Mouse (Mus musculus) forebrain, embryonic 10.5 days (tissue): ENCODE measurements around the gene Ndrg4. TPM values are rescaled to one million over a fixed set of nuclear protein-coding genes. Genes with fewer than 3 reads are reported as not detected.

Experiments used
- DNase-seq: peaks from one replicate; pipeline ENCODE4 v3.0.0-alpha.2; 2017; ENCODE audit warnings: low spot score; ENCODE audit errors: extremely low spot score
- H3K27ac ChIP-seq: fragments of 300-500 bp; sonication (generic); 2 replicates; pipeline ENCODE4 v1.5.1; 2016; ENCODE audit warnings: mild to moderate bottlenecking
- H3K27me3 ChIP-seq: fragments of 300-500 bp; sonication (generic); 2 replicates; pipeline ENCODE4 v1.6.1; 2016; ENCODE audit warnings: mild to moderate bottlenecking; ENCODE audit not compliant: poor library complexity, severe bottlenecking
- H3K36me3 ChIP-seq: fragments of 300-500 bp; sonication (generic); replicated peaks from 2 replicates; pipeline ENCODE4 v1.6.1; 2016; ENCODE audit warnings: mild to moderate bottlenecking, moderate library complexity
- H3K4me1 ChIP-seq: fragments of 300-500 bp; sonication (generic); 2 replicates; pipeline ENCODE4 v1.6.1; 2016
- H3K4me3 ChIP-seq: fragments of 300-500 bp; sonication (generic); 2 replicates; pipeline ENCODE4 v1.5.1; 2016; ENCODE audit warnings: mild to moderate bottlenecking, moderate library complexity
- H3K9me3 ChIP-seq: fragments of 300-500 bp; sonication (generic); 2 replicates; pipeline ENCODE4 v1.6.1; 2016; ENCODE audit warnings: mild to moderate bottlenecking, moderate library complexity
- WGBS: fragments of 180-500 bp; shearing (Covaris S2); methylation state at CpG from one replicate; pipeline ENCODE4 v1.1.7; 2016; 5-methylcytosine and 5-hydroxymethylcytosine counted together
- polyA plus RNA-seq: library from polyadenylated mRNA; unstranded; fragments of >200 nt; fragmentation: Nextera tagmentation; extraction: Ambion mirVana; gene quantifications from 2 replicates; pipeline ENCODE4 v1.2.1, GENCODE M21; 2016

Gene Ndrg4
- polyA plus RNA-seq, 1 experiment from 2014 or later = 16.7 TPM

DNA sequence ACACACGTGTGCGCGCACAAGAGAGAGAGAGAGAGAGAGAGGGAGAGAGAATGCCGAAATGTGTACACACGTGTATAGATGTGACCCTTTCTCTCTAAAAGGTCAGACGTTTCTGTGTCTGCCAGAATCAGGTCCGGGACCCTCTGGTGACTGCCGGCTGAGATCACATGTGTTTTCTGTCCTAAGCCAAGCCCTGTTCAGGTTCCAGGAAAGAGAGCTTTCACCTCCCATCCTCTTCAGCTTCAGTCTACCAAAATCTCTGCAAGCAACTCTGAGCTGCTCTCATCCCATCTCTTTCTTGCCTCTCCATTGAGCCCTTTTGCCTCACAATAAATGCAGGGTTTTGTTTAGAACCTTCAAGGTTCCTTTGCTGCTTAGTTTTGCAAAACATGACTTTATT is 19.9 kb downstream of the Ndrg4 start:
- Histone ChIP-seq H3K4me3 (no peak overlapping the region; the same call in 1 of the 2 replicates), H3K36me3 (no peaks in the 10 kb centered on the region), H3K27ac (no peak overlapping the region), H3K27me3 (peaks cover 56% of the 10 kb centered on the region), H3K9me3 (no peaks in the 10 kb centered on the region), H3K4me1 (peaks cover 41% of the 10 kb centered on the region)
- no peak for DNase-seq
- WGBS = 69% methylated on average over 8 of the region's 8 CpGs

DNA sequence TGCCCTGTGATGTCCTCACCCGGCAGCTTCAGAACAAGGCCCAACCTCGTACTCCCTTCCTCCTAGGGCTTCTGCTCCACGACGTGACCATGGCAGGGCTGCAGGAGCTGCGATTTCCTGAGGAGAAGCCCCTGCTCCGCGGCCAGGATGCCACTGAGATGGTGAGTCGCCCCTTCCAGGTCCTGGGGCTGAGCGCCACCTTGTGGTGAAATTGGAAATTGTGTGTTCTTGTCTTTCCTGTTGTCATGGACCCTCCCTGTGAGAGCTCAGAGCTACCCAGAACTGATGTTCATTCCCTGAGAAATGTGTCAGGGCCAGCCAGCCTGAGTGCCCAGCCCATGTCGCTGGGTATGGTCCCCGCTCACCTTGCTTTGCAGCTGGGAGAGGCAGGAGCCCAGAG is 20.3 kb downstream of the Ndrg4 start:
- peaks cover 45% of the 10 kb centered on the region for H3K4me1 ChIP-seq
- H3K36me3 ChIP-seq = no peaks in the 10 kb centered on the region
- WGBS = 3% methylated on average over 11 of the region's 11 CpGs
- H3K4me3 ChIP-seq = no peak overlapping the region; the same call in none of the 2 replicates
- peaks cover 59% of the 10 kb centered on the region for H3K27me3 ChIP-seq
- no peak overlapping the region for H3K27ac ChIP-seq
- no peaks in the 10 kb centered on the region for H3K9me3 ChIP-seq
- DNase-seq = peak; percentile 92

DNA sequence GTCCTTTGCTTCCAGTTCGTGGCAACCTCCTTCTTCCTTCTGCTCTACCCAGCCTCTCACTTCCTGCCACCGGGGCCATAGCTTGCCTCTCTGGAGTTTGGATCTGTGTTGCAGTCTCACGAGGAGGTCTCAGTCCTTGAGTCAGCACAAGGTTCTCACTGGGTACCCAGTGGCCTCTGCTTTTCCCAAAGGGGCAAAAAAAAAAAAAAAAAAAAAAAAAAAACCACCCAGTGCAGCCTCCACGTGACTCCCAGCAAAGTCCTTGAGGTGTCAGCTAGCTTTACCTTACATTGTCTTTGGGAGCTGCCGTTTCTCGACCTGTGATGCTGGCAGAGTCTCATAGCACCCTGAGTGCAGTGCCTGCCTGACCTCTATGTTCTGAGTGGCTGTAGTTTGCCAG is 21.4 kb downstream of the Ndrg4 start:
- H3K27ac ChIP-seq = no peak overlapping the region
- 54% methylated on average over 6 of the region's 6 CpGs for WGBS
- no peaks in the 10 kb centered on the region for H3K36me3 ChIP-seq
- DNase-seq = no peak
- H3K9me3 ChIP-seq = no peaks in the 10 kb centered on the region
- H3K4me1 ChIP-seq = peaks cover 54% of the 10 kb centered on the region
- no peak overlapping the region for H3K4me3 ChIP-seq
- H3K27me3 ChIP-seq = peaks cover 60% of the 10 kb centered on the region

DNA sequence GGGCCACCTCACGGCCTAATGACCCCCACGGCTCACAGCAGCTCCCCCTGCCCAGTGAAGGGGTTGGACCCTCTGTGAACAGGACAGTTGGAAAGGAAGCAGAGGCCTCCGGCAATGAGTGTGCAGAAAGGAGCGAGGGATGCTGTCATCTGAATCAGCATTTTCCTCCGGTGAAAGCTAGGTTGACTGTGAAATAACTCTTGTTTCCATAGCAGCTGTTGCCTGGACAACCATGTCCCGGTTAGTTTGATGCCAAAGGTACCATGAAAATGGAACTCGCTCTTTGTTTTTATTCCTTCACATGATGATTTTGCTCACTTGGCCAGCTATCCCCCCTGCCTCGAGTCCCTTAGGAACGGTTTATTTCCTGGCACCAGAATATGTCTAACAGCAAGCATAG is 23.5 kb downstream of the Ndrg4 start:
- no peaks in the 10 kb centered on the region for H3K9me3 ChIP-seq
- no peak for DNase-seq
- H3K36me3 ChIP-seq = no peaks in the 10 kb centered on the region
- no peak overlapping the region for H3K27ac ChIP-seq
- peaks cover 42% of the 10 kb centered on the region for H3K27me3 ChIP-seq
- peaks cover 52% of the 10 kb centered on the region for H3K4me1 ChIP-seq
- WGBS = 79% methylated on average over 9 of the region's 9 CpGs
- no peak overlapping the region for H3K4me3 ChIP-seq

DNA sequence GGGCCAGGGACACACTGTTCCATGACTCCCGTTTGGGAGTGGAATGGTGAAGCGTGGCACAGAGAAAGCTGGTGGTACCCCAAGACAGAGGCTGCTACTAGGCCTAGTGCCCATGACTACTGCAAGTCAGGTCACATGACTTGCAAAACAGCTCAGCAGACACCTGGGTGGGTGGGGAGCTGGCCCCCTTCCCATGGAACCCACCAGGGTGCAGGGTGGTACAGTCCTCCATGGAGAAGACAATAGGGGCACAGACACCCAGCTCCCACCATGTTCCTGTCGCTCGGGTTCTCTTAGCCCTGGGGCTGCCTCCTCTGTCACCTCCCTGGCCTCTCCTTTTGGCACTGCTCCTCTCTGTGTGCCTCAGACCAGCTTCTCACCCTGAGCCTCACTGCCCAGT is 25.0 kb downstream of the Ndrg4 start:
- no peaks in the 10 kb centered on the region for H3K36me3 ChIP-seq
- no peak for DNase-seq
- H3K4me3 ChIP-seq = peak overlapping the region; percentile 77
- whole genome bisulfite sequencing = 84% methylated on average over 4 of the region's 4 CpGs
- no peaks in the 10 kb centered on the region for H3K9me3 ChIP-seq
- H3K4me1 ChIP-seq = peaks cover 48% of the 10 kb centered on the region
- no peak overlapping the region for H3K27ac ChIP-seq
- peaks cover 26% of the 10 kb centered on the region for H3K27me3 ChIP-seq

DNA sequence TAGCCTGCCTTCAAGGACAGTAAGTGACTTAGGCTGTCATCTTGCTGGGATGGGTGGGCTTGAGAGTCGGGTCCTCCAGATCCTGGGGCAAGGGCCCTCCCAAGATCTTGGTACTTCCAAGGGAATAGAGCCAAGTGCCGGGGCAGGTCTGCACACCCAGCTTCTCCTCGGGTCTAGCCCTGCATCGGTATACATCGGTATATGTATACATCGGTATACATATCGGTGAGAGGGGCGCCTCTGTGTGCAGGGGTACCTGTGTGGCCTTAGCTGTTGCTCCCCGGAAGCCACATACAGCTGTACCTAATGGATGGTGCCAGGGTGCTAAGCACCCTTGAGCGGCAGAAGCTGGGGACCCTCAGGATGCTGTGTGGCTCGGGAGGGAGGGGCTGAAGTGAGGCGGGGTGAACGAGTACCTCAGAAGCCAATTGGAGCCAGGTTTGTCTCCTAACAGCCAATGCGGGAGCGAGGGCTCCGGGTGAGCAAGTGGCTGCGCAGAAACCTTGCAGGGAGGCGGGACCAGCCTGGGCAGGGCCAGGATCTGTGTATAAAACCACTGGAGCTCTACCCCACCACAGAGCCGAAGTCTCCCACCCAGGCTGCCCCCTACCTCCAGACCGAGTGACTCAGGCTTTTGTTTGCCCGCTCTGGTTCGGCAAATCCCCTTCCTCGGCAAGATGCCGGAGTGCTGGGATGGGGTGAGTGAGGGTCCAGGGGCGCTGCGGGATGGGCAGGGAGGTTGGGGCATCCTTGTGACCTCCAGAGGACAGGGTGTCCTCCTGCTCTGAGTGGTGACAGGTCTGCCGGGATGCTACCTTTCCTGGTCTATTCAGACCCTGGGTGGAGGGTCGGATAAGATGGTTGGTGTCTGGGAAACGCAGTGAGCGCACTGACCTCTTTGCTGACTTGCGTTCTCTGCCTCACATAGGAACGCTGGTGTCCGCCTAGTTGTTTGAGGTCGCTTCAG is 26.0 kb downstream of the Ndrg4 start:
- peak; percentile 88 for DNase-seq
- WGBS = 2% methylated on average over 34 of the region's 34 CpGs

DNA sequence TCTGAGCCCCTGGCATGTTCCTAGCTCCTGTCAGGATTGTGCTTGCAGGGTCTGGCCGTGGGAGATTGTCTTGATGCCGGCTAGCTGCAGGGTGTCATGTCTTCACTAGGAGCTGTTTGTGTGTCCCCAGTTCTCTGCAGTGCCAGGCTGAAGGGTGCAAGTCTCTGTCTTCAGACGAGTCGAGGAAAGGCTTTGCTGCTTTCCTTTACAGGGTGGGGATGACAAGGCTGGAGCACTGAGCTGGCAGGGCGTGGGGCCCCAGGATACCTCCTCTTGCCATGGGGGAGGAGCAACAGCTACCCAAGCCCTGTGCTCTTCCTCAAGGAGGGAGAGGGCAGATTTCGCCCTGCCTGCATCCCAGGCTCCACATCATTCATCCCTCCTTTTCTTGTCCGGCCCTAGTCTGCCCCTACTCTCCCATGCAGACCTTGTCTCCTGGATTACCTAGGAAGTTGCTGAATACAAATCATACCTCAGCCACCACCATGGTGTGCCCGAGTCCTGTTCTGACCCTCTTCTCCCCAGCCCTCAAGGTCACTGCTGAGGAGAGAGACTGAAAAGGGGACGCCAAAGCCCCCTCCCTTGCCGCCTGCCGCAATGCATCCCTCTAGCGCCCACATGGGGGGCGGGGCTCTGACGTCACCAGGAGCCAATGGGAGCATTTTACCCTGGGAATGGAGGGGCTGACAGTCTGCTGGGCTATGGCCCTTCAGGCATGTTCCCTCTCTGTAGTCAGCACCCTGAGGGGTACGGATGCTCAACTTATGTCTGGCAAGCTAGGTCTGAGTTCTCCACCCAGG is 26.9 kb downstream of the Ndrg4 start:
- Histone ChIP-seq H3K36me3 (no peaks in the 10 kb centered on the region), H3K9me3 (no peaks in the 10 kb centered on the region), H3K4me1 (peaks cover 41% of the 10 kb centered on the region), H3K27me3 (peaks cover 13% of the 10 kb centered on the region; the same call in 1 of the 2 replicates), H3K4me3 (peak overlapping the region; percentile 77), H3K27ac (peak overlapping the region; percentile 81)
- WGBS = 2% methylated on average over 15 of the region's 15 CpGs
- DNase-seq = peak; percentile 76

More for the DNA sequence above, 26.0 kb downstream of the Ndrg4 start:
- H3K36me3 ChIP-seq = no peaks in the 10 kb centered on the region
- peak overlapping the region; percentile 77 for H3K4me3 ChIP-seq
- peaks cover 17% of the 10 kb centered on the region for H3K27me3 ChIP-seq
- H3K27ac ChIP-seq = peak overlapping the region; percentile 81
- no peaks in the 10 kb centered on the region for H3K9me3 ChIP-seq
- H3K4me1 ChIP-seq = peaks cover 41% of the 10 kb centered on the region

DNA sequence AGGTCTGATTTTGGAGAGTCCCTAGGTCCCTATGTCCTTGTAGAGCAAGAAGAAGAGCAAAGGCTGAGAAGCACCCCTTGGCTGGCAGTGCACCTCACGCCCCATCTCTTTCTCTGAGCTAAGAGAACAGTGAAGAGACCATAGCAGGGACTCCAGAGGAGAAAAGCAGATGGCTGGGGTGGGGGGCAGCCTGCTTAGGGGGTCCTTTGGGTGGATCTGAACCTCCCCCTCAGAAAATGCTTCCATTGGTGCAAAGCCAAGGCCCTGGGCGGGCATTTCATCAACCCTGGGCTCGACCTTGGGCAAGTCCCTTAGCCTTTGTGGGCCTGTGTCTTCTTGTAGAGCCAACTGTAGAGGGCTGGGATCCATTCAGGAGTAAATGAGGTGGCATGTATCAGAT is 27.8 kb downstream of the Ndrg4 start:
- Histone ChIP-seq H3K4me1 (peaks cover 41% of the 10 kb centered on the region), H3K4me3 (peak overlapping the region; percentile 77; the same call in 1 of the 2 replicates), H3K9me3 (no peaks in the 10 kb centered on the region), H3K36me3 (no peaks in the 10 kb centered on the region), H3K27ac (no peak overlapping the region), H3K27me3 (peaks cover 5% of the 10 kb centered on the region; the same call in 1 of the 2 replicates)
- 91% methylated on average over 3 of the region's 3 CpGs for WGBS
- no peak for DNase-seq

DNA sequence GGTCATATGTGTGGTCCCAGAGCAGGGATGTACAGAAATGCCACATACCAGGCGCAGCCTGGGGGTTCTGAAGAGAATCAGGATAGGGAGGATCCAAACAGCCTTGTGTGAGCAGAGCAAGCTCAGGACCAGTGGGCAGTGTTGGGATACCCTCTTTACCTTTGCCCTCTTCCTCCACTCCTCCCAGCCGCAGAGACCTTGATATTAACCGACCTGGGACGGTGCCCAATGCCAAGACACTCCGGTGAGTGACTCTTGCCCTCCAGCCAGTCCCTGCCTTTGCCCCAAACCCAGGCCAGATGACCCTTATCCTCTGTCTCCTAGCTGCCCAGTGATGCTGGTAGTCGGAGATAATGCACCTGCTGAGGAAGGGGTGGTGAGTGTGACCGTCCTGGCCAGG is 32.8 kb downstream of the Ndrg4 start:
- Histone ChIP-seq H3K36me3 (no peaks in the 10 kb centered on the region), H3K9me3 (no peaks in the 10 kb centered on the region), H3K4me3 (no peak overlapping the region), H3K27me3 (no peaks in the 10 kb centered on the region), H3K27ac (no peak overlapping the region), H3K4me1 (peaks cover 4% of the 10 kb centered on the region; the same call in 1 of the 2 replicates)
- no peak for DNase-seq
- 87% methylated on average over 7 of the region's 7 CpGs for WGBS

DNA sequence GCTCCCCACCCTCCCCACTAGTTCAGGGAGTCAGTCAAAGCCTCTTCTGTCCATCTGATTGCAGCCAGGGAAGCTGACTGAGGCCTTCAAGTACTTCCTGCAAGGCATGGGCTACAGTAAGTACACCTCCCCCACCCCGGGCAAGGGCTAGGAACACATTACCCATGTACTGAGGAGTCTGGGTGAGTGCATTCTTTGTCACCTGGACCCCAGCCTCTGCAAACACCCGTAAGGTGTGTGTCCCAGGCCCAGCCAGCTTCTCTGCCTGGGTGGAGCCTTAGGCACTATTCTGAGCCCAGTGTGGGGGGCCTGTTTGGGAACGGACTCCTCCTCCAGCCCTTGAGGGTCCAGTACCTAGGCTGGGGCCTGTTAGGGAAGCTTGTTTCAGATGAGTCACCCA is 34.2 kb downstream of the Ndrg4 start:
- no peak overlapping the region for H3K27ac ChIP-seq
- H3K36me3 ChIP-seq = no peaks in the 10 kb centered on the region
- no peaks in the 10 kb centered on the region for H3K27me3 ChIP-seq
- no peak overlapping the region for H3K4me3 ChIP-seq
- H3K4me1 ChIP-seq = peaks cover 15% of the 10 kb centered on the region
- 84% methylated on average over 3 of the region's 3 CpGs for WGBS
- H3K9me3 ChIP-seq = no peaks in the 10 kb centered on the region
- no peak for DNase-seq

DNA sequence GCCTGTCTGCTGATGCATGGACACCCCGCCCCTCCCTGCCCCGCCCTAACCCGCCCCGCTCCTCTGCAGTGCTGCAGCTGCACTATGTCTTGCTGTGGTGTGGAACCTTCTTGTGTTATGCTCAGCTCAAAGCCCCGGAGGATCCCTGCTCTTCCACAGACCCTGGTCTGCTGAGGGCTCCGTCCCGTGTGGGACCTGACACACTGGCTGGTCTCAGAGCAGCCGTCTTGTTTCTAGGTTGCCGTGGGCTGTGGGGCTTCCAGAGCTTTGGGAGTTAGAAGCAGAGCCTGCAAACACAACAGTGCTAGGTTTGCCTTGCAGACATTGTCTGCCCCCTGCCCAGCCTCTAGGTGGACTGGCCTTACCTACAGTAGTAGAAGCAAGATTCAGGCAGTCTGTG is 35.6 kb downstream of the Ndrg4 start:
- Histone ChIP-seq H3K27ac (no peak overlapping the region), H3K36me3 (peaks cover 8% of the 10 kb centered on the region), H3K4me3 (no peak overlapping the region), H3K27me3 (no peaks in the 10 kb centered on the region), H3K4me1 (peaks cover 28% of the 10 kb centered on the region), H3K9me3 (no peaks in the 10 kb centered on the region)
- WGBS = 91% methylated on average over 9 of the region's 9 CpGs
- no peak for DNase-seq

DNA sequence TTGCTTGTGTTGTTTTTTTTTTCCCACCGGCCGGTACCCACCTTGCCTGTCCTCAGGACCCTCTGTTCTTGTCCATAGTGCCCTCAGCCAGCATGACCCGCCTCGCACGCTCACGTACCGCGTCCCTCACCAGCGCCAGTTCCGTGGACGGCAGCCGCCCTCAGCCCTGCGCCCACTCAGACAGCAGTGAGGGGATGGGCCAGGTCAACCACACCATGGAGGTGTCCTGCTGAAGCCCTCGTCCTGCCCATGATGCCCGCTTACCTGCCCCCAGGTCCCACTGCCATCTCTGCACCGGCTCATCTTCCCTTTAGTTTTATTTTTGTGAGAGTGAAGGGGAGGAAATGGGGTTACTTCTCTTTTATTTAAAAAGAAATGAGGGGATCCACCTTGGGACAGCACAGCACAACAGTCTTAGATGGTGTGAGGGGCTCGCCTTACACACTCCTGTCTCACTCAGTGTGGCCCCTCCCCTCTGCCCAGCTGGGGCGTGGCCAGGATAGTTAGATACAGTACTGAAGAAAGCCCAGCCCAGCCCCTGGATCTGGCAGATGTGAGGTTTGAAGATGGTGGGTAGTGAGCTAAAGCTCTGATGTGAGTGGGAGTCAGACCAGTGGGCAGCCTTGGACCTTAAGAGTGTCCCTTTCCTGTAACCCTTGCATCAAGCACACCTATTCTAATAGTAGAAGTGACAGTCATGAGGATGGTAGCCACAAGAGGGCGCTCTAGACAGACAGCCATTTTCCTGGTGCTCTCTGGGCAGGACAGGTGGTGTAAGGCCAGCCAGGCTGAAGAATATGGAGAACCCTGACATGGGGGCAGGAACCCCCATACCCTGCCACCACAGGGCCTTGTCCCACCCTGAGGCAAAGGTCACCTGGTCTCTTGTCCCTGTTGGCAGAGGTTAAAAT is 36.6 kb downstream of the Ndrg4 start:
- Histone ChIP-seq H3K27ac (no peak overlapping the region), H3K36me3 (peaks cover 17% of the 10 kb centered on the region), H3K27me3 (no peaks in the 10 kb centered on the region), H3K9me3 (no peaks in the 10 kb centered on the region), H3K4me1 (peaks cover 28% of the 10 kb centered on the region), H3K4me3 (no peak overlapping the region)
- DNase-seq = peak; percentile 70
- WGBS = 75% methylated on average over 19 of the region's 19 CpGs
